Mouse (Mus musculus): Measurements from ENCODE around the gene Zfp605.

GRCm38 (mm10) chr5:110104616-110105380, 5.1 kb upstream of the Zfp605 start:
- TF ChIP-seq CTCF (IDR thresholded peaks at IDR 0.05; ENCODE audit: control insufficient read depth, insufficient read depth, insufficient read length) (no peak), MAX (IDR thresholded peaks at IDR 0.05) (no peak), MYOG (IDR thresholded peaks at IDR 0.05; ENCODE audit: control insufficient read depth, extremely low read depth, insufficient read length) (no peak)

Measured in C2C12 (cell line).